Mouse (Mus musculus) myocyte (in vitro differentiated cells): ENCODE measurements at regions not wholly inside any gene's neighbourhood (a gene's known extent, or its start where the extent isn't known, plus 50 kb on each side); places are given as distances from the start of the nearest gene placed in this dataset.

Source experiments
- CEBPB ChIP-seq: IDR thresholded peaks from 2 replicates; pipeline ENCODE4 v1.6.1; 2011; ENCODE audit warnings: mild to moderate bottlenecking, moderate library complexity; ENCODE audit not compliant: poor library complexity, insufficient read depth, severe bottlenecking
- E2F4 ChIP-seq: IDR thresholded peaks from one replicate; pipeline ENCODE4 v1.6.1; 2011; ENCODE audit warnings: mild to moderate bottlenecking, control low read depth, moderate library complexity; ENCODE audit not compliant: insufficient read depth
- MYOD1 ChIP-seq, 3 experiments: IDR thresholded peaks; one replicate each; pipeline ENCODE4 v1.6.1; 2011; ENCODE audit warnings: control low read depth in 2 of 3, low read depth in 2 of 3, mild to moderate bottlenecking in 2 of 3, moderate library complexity in 1 of 3; ENCODE audit not compliant: insufficient read length in 2 of 3, control insufficient read depth in 1 of 3
- MYOG ChIP-seq, 3 experiments: IDR thresholded peaks; one replicate each; pipeline ENCODE4 v1.6.1; 2011; ENCODE audit warnings: control low read depth in 2 of 3, low read depth in 2 of 3, mild to moderate bottlenecking in 2 of 3; ENCODE audit not compliant: insufficient read length in 2 of 3, control insufficient read depth in 1 of 3, insufficient read depth in 1 of 3
- POLR2A ChIP-seq: IDR thresholded peaks from one replicate; pipeline ENCODE4 v1.6.1; 2011; ENCODE audit warnings: low read depth, mild to moderate bottlenecking, control low read depth, moderate library complexity; ENCODE audit not compliant: insufficient read length

DNA sequence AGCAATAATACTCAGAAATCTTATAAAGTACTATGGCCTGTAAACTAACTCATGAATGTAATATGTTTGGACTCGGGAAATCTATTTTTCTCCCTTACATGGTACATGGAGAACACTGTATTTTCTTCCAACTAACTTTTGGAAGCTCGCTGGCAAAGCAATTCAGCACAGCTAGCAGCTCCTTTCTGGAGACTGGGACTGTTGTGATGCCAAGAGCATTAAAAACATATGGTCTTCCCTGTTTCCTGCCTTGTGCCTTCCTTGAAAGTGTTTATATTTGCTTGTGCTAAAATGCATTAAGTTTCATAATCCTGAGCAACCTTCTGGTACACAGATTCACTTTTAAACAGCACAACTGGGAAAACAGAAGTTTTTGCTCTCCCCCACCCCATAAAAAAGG is 142.3 kb downstream of the Ube2e3 start:
- TF ChIP-seq POLR2A (no peak), MYOG (IDR thresholded peaks at IDR 0.05; ENCODE audit: control insufficient read depth in 1 of 3, insufficient read depth in 1 of 3, insufficient read length in 2 of 3, low read depth in 2 of 3) (no peak), CEBPB (no peak), E2F4 (no peak), MYOD1 (IDR thresholded peaks at IDR 0.05; ENCODE audit: control insufficient read depth in 1 of 3, insufficient read length in 2 of 3, low read depth in 2 of 3) (no peak)
